Mouse (Mus musculus) embryonic facial prominence, embryonic 11.5 days (tissue): Measurements from ENCODE around the gene Snx1. TPM values are rescaled to one million over a fixed set of nuclear protein-coding genes. Genes with fewer than 3 reads are reported as not detected.
A peak's percentile ranks its signal among the peaks of the same experiment; 100 is the strongest.

Experiments used
- ATAC-seq: fragments of 200-750 bp; cut with Nextera tagmentation; replicated peaks from 2 replicates; pipeline ENCODE4 v1.8.0; 2017; ENCODE audit warnings: low read depth; ENCODE audit not compliant: insufficient number of reproducible peaks, low FRiP score, low TSS enrichment
- DNase-seq: peaks from one replicate; pipeline ENCODE4 v3.0.0-alpha.2; 2015; ENCODE audit warnings: low spot score
- H3K27ac ChIP-seq: fragments of 300-500 bp; sonication (generic); replicated peaks from 2 replicates; pipeline ENCODE4 v1.5.1; 2014; ENCODE audit warnings: mild to moderate bottlenecking, low read depth, low read length, control low read depth
- H3K27me3 ChIP-seq: fragments of 300-500 bp; sonication (generic); 2 replicates; pipeline ENCODE4 v1.6.1; 2014; ENCODE audit warnings: mild to moderate bottlenecking, low read length, moderate library complexity, mixed read lengths; ENCODE audit not compliant: control insufficient read depth, insufficient read depth
- H3K36me3 ChIP-seq: fragments of 300-500 bp; sonication (generic); replicated peaks from 2 replicates; pipeline ENCODE4 v1.6.1; 2014; ENCODE audit warnings: low read depth, mild to moderate bottlenecking, low read length, moderate library complexity, mixed read lengths; ENCODE audit not compliant: control insufficient read depth, insufficient read depth
- H3K4me1 ChIP-seq: fragments of 300-500 bp; sonication (generic); 2 replicates; pipeline ENCODE4 v1.6.1; 2014; ENCODE audit warnings: low read length, mixed read lengths; ENCODE audit not compliant: control insufficient read depth, insufficient read depth
- H3K4me2 ChIP-seq: fragments of 300-500 bp; sonication (generic); 2 replicates; pipeline ENCODE4 v1.6.1; 2014; ENCODE audit warnings: low read depth, mild to moderate bottlenecking, control low read depth, low read length, moderate library complexity
- H3K4me3 ChIP-seq: fragments of 300-500 bp; sonication (generic); 2 replicates; pipeline ENCODE4 v1.5.1; 2014; ENCODE audit warnings: low read depth, low read length, control low read depth
- H3K9ac ChIP-seq: fragments of 300-500 bp; sonication (generic); replicated peaks from 2 replicates; pipeline ENCODE4 v1.6.1; 2014; ENCODE audit warnings: mild to moderate bottlenecking, control low read depth, low read length
- H3K9me3 ChIP-seq: fragments of 300-500 bp; sonication (generic); replicated peaks from 2 replicates; pipeline ENCODE4 v1.6.1; 2016; ENCODE audit warnings: mild to moderate bottlenecking, low read length, inconsistent platforms, mixed read lengths; ENCODE audit not compliant: control insufficient read depth
- WGBS: fragments of 180-500 bp; shearing (Covaris S2); extraction: QIAGEN DNeasy Blood & Tissue Kit; methylation state at CpG from one replicate; pipeline ENCODE4 v1.1.7; 2014; 5-methylcytosine and 5-hydroxymethylcytosine counted together
- polyA plus RNA-seq: library from polyadenylated mRNA; unstranded; fragments of >200 nt; fragmentation: Nextera tagmentation; extraction: Ambion mirVana; gene quantifications from 2 replicates; pipeline ENCODE4 v1.2.1, GENCODE M21; 2014

The Snx1 gene
- polyA plus RNA-seq, 1 experiment from 2014 or later, result 144 TPM

DNA sequence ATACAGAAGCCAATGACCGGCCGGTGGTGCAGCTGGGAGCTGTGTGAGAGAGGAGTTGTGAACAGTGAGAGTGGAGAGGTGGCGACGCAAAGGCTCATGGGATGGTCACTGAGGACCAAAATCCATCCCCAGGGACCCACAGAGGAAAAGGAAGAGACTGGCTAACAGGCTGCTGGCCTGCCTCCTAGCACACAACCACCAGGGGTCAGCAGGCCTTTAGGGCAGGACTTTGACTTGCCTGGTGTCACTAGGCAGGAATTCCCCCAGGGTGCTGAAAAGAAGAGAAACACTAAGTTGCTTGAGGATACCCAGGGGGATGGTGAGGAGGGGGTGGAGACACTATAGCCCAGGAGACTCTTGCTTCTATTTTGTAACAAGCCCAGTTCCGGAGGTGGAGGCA lies 58.8 kb downstream of the Snx1 start:
- Histone ChIP-seq H3K4me3 (no peak overlapping the region), H3K36me3 (peaks cover 15% of the 10 kb centered on the region), H3K9ac (no peak overlapping the region), H3K27ac (no peak overlapping the region), H3K4me2 (no peak overlapping the region), H3K27me3 (peaks cover 13% of the 10 kb centered on the region), H3K9me3 (no peaks in the 10 kb centered on the region), H3K4me1 (peaks cover 2% of the 10 kb centered on the region)
- 26% methylated on average over 5 of the region's 5 CpGs for WGBS
- no peak for ATAC-seq
- DNase-seq, result peak; percentile 49

GRCm38 (mm10) chr9:66066791-66067190 lies 59.6 kb downstream of the Snx1 start:
- H3K27me3 ChIP-seq, result peaks cover 13% of the 10 kb centered on the region
- no peak for ATAC-seq
- no peak overlapping the region for H3K4me2 ChIP-seq
- peaks cover 15% of the 10 kb centered on the region for H3K36me3 ChIP-seq
- H3K9ac ChIP-seq, result no peak overlapping the region
- 83% methylated on average over 3 of the region's 3 CpGs for WGBS
- no peak for DNase-seq
- no peak overlapping the region for H3K27ac ChIP-seq
- H3K4me1 ChIP-seq, result peaks cover 2% of the 10 kb centered on the region
- no peak overlapping the region for H3K4me3 ChIP-seq
- H3K9me3 ChIP-seq, result no peaks in the 10 kb centered on the region

DNA sequence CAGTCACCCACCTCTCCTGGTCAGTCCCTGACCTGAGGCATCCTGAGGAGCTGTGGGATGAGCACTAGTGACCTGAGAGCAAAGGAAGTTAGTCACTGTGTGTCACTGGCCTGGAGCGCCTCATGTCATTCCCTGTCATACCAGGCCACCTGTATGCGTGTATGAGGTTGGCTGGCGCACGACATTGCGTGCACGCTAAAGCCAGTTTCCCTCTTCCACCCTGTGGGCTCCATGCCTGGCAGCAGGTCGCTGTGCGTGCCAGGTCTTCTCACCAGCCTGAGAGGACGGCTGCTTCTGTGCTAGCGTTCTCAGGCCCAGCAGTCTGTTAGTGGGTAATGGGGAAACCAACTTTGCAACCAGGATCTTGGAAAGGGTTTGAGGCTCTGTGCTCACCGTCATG lies 62.1 kb downstream of the Snx1 start:
- Histone ChIP-seq H3K4me3 (no peak overlapping the region), H3K4me1 (peaks cover 2% of the 10 kb centered on the region), H3K27ac (no peak overlapping the region), H3K9me3 (no peaks in the 10 kb centered on the region), H3K36me3 (peaks cover 15% of the 10 kb centered on the region), H3K9ac (no peak overlapping the region), H3K27me3 (peaks cover 13% of the 10 kb centered on the region; the same call in 1 of the 2 replicates), H3K4me2 (no peak overlapping the region)
- DNase-seq (no peak), ATAC-seq (no peak)
- 95% methylated on average over 11 of the region's 11 CpGs for WGBS

GRCm38 (mm10) chr9:66063446-66063845 lies 62.9 kb downstream of the Snx1 start:
- H3K4me1 ChIP-seq, result no peaks in the 10 kb centered on the region
- peaks cover 15% of the 10 kb centered on the region for H3K36me3 ChIP-seq
- no peak overlapping the region for H3K4me2 ChIP-seq
- no peak overlapping the region for H3K4me3 ChIP-seq
- DNase-seq, result no peak
- H3K27me3 ChIP-seq, result peaks cover 8% of the 10 kb centered on the region; the same call in 1 of the 2 replicates
- no peak for ATAC-seq
- H3K9me3 ChIP-seq, result no peaks in the 10 kb centered on the region
- no peak overlapping the region for H3K27ac ChIP-seq
- 90% methylated on average over 3 of the region's 3 CpGs for WGBS
- no peak overlapping the region for H3K9ac ChIP-seq

DNA sequence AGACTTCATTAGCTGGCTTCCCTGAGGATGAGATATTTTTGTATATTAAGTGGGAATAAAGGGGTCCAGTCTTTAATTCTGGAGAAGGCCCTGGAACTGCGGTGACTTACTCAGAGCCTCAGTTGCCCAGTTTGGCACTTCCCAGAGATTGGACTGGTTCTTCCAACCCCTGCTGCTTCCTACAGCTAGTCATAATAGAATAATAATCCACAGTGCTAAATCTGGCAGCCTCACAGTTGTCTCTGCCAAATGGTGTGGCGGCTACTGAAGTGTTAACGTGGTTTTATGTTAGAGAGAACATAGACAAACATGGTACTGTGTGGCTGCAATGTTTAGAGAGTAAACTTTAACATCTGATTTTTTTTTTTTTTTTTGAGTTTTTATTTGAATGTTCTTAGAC lies 64.7 kb downstream of the Snx1 start:
- H3K27me3 ChIP-seq, result no peaks in the 10 kb centered on the region
- H3K4me2 ChIP-seq, result peak overlapping the region; percentile 72; the same call in 1 of the 2 replicates
- no peaks in the 10 kb centered on the region for H3K4me1 ChIP-seq
- H3K27ac ChIP-seq, result no peak overlapping the region
- DNase-seq (no peak), ATAC-seq (no peak)
- WGBS, result 93% methylated on average over 3 of the region's 3 CpGs
- peak overlapping the region; percentile 89 for H3K9ac ChIP-seq
- H3K4me3 ChIP-seq, result peak overlapping the region; percentile 84
- H3K36me3 ChIP-seq, result peaks cover 15% of the 10 kb centered on the region
- H3K9me3 ChIP-seq, result no peaks in the 10 kb centered on the region

DNA sequence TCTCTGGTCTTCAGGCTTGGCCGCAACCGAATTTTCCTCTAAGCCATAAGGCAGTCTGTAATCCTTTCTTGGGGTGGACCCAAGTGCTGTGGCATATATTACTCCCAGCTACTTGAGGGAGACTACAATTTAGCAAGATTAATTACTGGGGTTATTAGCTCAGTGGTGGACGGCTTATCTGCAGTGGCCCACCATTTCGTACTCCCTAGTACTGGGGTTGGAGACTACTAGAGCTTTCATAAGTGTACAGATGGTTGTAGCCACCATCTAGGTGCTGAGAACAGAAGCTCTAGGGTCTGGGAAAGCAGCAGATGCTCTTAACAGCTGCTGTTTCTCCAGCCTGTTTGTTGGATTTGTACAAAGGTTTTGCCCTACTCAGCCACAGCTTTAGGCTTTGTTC lies 65.4 kb downstream of the Snx1 start:
- Histone ChIP-seq H3K4me2 (peak overlapping the region; percentile 72), H3K9me3 (no peaks in the 10 kb centered on the region), H3K9ac (peak overlapping the region; percentile 89), H3K27ac (no peak overlapping the region), H3K4me3 (peak overlapping the region; percentile 84), H3K27me3 (no peaks in the 10 kb centered on the region), H3K4me1 (no peaks in the 10 kb centered on the region), H3K36me3 (peaks cover 11% of the 10 kb centered on the region)
- ATAC-seq (no peak), DNase-seq (no peak)
- 38% methylated on average over 4 of the region's 4 CpGs for WGBS

- peak; percentile 51; the same call in 1 of the 2 replicates for ATAC-seq
- peak overlapping the region; percentile 89 for H3K9ac ChIP-seq
- H3K27ac ChIP-seq, result 0 out of 2 replicates have a peak overlapping the region, but pooled peaks have one; percentile 44
- no peaks in the 10 kb centered on the region for H3K4me1 ChIP-seq
- no peaks in the 10 kb centered on the region for H3K9me3 ChIP-seq
- H3K36me3 ChIP-seq, result peaks cover 11% of the 10 kb centered on the region
- no peaks in the 10 kb centered on the region for H3K27me3 ChIP-seq
- WGBS, result under 1% methylated on average over 20 of the region's 20 CpGs
- H3K4me3 ChIP-seq, result peak overlapping the region; percentile 84
- H3K4me2 ChIP-seq, result peak overlapping the region; percentile 72
- no peak for DNase-seq
These were observed 66.1 kb downstream of the Snx1 start for GRCm38 (mm10) chr9:66060308-66060647.

DNA sequence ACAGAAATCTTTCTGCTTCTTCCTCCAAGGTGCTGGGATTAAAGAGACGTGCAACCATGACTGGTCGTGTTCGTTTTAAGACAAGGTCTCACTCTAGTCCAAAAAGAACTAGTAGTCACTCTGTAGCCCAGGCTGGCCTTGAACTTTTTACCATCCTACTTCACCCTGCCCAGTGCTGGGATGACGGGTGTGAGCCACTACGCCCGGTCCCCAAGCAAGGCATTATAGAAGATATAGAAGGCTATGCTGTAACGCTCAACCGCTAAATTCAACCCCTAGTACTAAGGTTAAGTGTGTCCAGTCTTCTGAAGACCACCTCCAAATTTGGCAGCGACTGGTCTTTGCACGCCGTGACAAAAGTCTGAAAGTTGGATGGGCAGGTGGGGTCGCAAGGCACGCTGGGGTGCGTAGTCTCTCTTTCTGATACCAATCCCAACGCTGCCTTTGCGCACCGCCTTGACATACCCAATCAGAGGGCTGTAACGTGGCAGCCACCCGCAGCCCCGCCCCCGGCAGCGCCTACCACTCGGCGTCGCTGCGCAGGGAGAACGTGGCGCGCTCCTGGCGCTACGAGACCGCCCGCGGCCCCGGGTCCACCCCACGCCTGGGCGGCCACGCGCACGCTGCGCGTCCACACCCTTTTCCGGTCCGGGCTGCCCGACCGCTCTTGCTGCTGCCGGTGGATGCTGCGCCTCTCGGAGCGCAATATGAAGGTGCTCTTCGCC lies 66.6 kb downstream of the Snx1 start, which contains the start of gene Ppib:
Gene Ppib, plus strand, starts transcription at position 640 of the 725 bp plus-strand sequence.
- ATAC-seq, result peak; percentile 94
- Histone ChIP-seq H3K4me2 (peak within 1 kb of the TSS; percentile 72), H3K9me3 (no peaks in the 10 kb centered on the region), H3K4me3 (peak within 1 kb of the TSS; percentile 84), H3K36me3 (peaks cover 11% of the 10 kb centered on the region), H3K27me3 (no peaks in the 10 kb centered on the region), H3K27ac (0 out of 2 replicates have a peak within 1 kb of the TSS, but pooled peaks have one; percentile 44), H3K4me1 (no peaks in the 10 kb centered on the region), H3K9ac (peak within 1 kb of the TSS; percentile 89)
- 2% methylated on average over 51 of the region's 51 CpGs for WGBS
- DNase-seq, result peak; percentile 98
